Mouse (Mus musculus): ENCODE data around the gene Trnp1. TPM values are rescaled to one million over a fixed set of nuclear protein-coding genes. Genes with fewer than 3 reads are reported as not detected.
A peak's percentile ranks its signal among the peaks of the same experiment; 100 is the strongest.

Gene Trnp1
- polyA plus RNA-seq, 1 experiment from 2014 or later: 6.4 TPM

DNA sequence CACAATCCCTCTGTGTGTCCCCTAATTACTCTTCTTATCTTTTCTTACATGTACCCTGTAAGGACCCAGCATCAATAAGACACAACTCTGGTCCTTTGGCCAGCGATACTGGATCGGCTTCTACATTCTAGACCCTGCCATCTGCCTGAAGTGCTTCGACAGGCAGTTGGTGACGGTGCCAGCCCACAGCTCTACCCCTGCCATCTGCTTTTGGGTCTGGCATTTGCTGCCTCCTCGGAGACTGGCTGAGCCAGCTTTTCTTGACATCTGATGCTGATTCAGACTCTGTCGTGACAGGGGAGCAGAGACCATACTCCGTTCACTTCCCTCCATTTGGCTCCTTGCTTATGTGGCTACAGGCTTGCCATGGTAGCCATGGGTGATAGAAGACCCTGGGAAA is 10.6 kb upstream of the Trnp1 start:
- ATAC-seq (replicated peaks): no peak
- 84% methylated on average over 7 of the region's 7 CpGs for WGBS
- Histone ChIP-seq H3K4me2 (no peak overlapping the region), H3K4me1 (no peaks in the 10 kb centered on the region), H3K9me3 (no peaks in the 10 kb centered on the region), H3K27me3 (replicated peaks) (0 out of 2 replicates have a peak, but pooled peaks cover 2% of the 10 kb centered on the region), H3K9ac (no peak overlapping the region), H3K4me3 (no peak overlapping the region), H3K27ac (no peak overlapping the region), H3K36me3 (replicated peaks) (no peaks in the 10 kb centered on the region)

GRCm38 (mm10) chr4:133506573-133506972 is 8.2 kb upstream of the Trnp1 start:
- Histone ChIP-seq H3K27ac (no peak overlapping the region), H3K9me3 (no peaks in the 10 kb centered on the region), H3K4me1 (no peaks in the 10 kb centered on the region), H3K4me2 (no peak overlapping the region), H3K27me3 (replicated peaks) (peaks cover 11% of the 10 kb centered on the region; the same call in 1 of the 2 replicates), H3K9ac (no peak overlapping the region), H3K36me3 (replicated peaks) (no peaks in the 10 kb centered on the region), H3K4me3 (no peak overlapping the region)
- WGBS: 80% methylated on average over 5 of the region's 5 CpGs
- ATAC-seq (replicated peaks): no peak

- Histone ChIP-seq H3K27me3 (replicated peaks) (peaks cover 27% of the 10 kb centered on the region), H3K36me3 (replicated peaks) (no peaks in the 10 kb centered on the region), H3K9ac (no peak overlapping the region), H3K4me3 (no peak overlapping the region), H3K4me1 (no peaks in the 10 kb centered on the region), H3K4me2 (no peak overlapping the region), H3K27ac (no peak overlapping the region), H3K9me3 (no peaks in the 10 kb centered on the region)
- ATAC-seq (replicated peaks): no peak
- 65% methylated on average over 9 of the region's 9 CpGs for WGBS
Observed at GRCm38 (mm10) chr4:133504755-133505485, 6.6 kb upstream of the Trnp1 start.

DNA sequence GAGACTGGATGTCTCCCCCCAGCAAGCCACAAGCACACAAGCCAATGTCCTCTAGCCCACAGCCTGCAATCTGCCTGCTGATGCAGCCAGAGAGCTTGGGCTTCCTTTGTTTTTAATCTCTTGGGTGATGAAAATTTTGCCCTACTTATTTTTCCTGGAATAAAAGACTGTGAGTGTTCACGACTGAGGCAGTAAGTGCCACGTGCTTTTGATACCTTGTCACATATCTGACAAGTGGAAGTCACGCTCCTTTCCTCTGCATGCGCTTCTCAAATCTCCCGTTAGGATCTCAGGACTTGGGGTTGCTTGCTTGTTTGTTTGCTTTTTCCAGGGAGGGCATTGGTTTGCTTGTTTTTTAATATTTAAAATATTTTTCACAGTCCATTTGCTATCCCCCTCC is 6.0 kb upstream of the Trnp1 start:
- no peak for ATAC-seq (replicated peaks)
- H3K27me3 ChIP-seq (replicated peaks): peaks cover 34% of the 10 kb centered on the region
- no peak overlapping the region for H3K4me2 ChIP-seq
- no peaks in the 10 kb centered on the region for H3K4me1 ChIP-seq
- H3K36me3 ChIP-seq (replicated peaks): no peaks in the 10 kb centered on the region
- WGBS: 53% methylated on average over 5 of the region's 5 CpGs
- H3K9ac ChIP-seq: no peak overlapping the region
- no peak overlapping the region for H3K4me3 ChIP-seq
- H3K9me3 ChIP-seq: no peaks in the 10 kb centered on the region
- H3K27ac ChIP-seq: no peak overlapping the region

GRCm38 (mm10) chr4:133501514-133501913 is 3.2 kb upstream of the Trnp1 start:
- H3K27me3 ChIP-seq (replicated peaks): peaks cover 56% of the 10 kb centered on the region
- 67% methylated on average over 7 of the region's 7 CpGs for WGBS
- no peak overlapping the region for H3K4me3 ChIP-seq
- no peak for ATAC-seq (replicated peaks)
- no peaks in the 10 kb centered on the region for H3K9me3 ChIP-seq
- no peak overlapping the region for H3K27ac ChIP-seq
- no peaks in the 10 kb centered on the region for H3K36me3 ChIP-seq (replicated peaks)
- no peak overlapping the region for H3K4me2 ChIP-seq
- no peak overlapping the region for H3K9ac ChIP-seq
- H3K4me1 ChIP-seq: peaks cover 20% of the 10 kb centered on the region

GRCm38 (mm10) chr4:133497461-133498159 is 740 bp downstream of the Trnp1 start:
- peaks cover 75% of the 10 kb centered on the region for H3K27me3 ChIP-seq (replicated peaks)
- H3K4me1 ChIP-seq: peaks cover 25% of the 10 kb centered on the region
- peak overlapping the region; percentile 67 for H3K4me3 ChIP-seq
- under 1% methylated on average over 65 of the region's 70 CpGs for WGBS
- no peak overlapping the region for H3K27ac ChIP-seq
- H3K4me2 ChIP-seq: peak overlapping the region; percentile 89
- no peaks in the 10 kb centered on the region for H3K9me3 ChIP-seq
- no peaks in the 10 kb centered on the region for H3K36me3 ChIP-seq (replicated peaks)
- peak; percentile 60 for ATAC-seq (replicated peaks)
- peak overlapping the region; percentile 63 for H3K9ac ChIP-seq

DNA sequence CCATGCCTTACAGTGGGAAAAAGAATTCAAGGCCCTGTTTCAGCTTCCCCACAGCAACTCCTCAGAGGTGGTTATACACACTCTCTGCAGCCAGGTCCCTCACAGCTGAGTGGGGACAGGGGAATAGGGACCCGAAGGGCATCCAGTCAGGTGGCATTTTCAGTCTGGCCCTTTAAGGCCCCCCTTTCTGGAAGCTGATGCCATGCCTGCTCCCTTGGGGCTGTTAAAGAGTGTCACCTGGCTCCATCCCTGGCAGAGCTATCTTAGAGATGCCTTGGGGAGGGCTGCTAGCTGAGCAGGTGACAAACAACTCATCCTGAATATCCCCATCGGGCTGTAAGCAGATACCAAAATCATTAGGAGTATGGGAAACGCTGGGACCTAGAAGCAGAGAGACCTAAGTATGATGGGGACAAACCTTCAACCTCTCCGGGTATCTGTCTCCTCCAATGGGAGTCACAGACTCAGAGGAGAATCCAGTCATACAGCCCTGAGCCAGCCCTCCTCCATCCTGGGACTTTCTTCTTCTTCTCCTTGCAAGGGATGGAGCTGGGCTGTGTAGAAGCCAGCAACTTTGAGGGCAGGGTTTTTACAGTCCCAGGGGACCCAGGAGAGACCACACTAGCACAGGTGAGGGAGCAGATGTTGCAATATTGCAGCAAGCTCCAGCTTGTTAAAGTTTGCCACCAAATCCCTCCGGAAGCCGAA is 1.5 kb downstream of the Trnp1 start:
- peak overlapping the region; percentile 67 for H3K4me3 ChIP-seq
- no peak overlapping the region for H3K9ac ChIP-seq
- no peak for ATAC-seq (replicated peaks)
- 29% methylated on average over 6 of the region's 6 CpGs for WGBS
- no peak overlapping the region for H3K27ac ChIP-seq
- H3K9me3 ChIP-seq: no peaks in the 10 kb centered on the region
- peaks cover 25% of the 10 kb centered on the region for H3K4me1 ChIP-seq
- H3K27me3 ChIP-seq (replicated peaks): peaks cover 75% of the 10 kb centered on the region
- peak overlapping the region; percentile 89 for H3K4me2 ChIP-seq
- no peaks in the 10 kb centered on the region for H3K36me3 ChIP-seq (replicated peaks)

DNA sequence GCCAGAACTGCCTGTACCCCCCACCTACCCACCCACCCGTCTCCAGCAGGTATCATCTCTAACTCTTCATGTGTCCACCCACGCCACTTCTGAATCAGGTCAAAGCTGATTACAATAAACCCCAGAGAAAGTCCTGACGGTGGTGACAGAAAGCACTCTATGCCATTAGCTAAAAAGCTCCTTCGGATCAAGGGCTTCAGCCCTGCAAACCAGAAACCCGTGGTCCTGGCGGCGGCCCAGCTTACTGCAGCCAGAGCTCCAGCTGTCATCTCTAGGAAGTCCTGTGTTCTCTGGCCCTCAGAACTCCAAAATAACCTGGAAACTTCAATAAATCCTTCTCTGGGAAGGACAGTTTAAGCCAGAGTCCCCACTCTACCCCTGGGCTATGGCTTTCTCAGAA is 2.6 kb downstream of the Trnp1 start:
- Histone ChIP-seq H3K27me3 (replicated peaks) (peaks cover 63% of the 10 kb centered on the region), H3K4me2 (no peak overlapping the region), H3K36me3 (replicated peaks) (no peaks in the 10 kb centered on the region), H3K4me1 (peaks cover 25% of the 10 kb centered on the region), H3K4me3 (no peak overlapping the region), H3K27ac (no peak overlapping the region), H3K9ac (no peak overlapping the region), H3K9me3 (no peaks in the 10 kb centered on the region)
- no peak for ATAC-seq (replicated peaks)
- WGBS: 22% methylated on average over 7 of the region's 7 CpGs

GRCm38 (mm10) chr4:133494867-133495266 is 3.5 kb downstream of the Trnp1 start:
- H3K4me2 ChIP-seq: no peak overlapping the region
- WGBS: 55% methylated on average over 4 of the region's 4 CpGs
- H3K4me3 ChIP-seq: no peak overlapping the region
- H3K9ac ChIP-seq: no peak overlapping the region
- no peak for ATAC-seq (replicated peaks)
- no peaks in the 10 kb centered on the region for H3K36me3 ChIP-seq (replicated peaks)
- no peak overlapping the region for H3K27ac ChIP-seq
- H3K27me3 ChIP-seq (replicated peaks): peaks cover 55% of the 10 kb centered on the region
- no peaks in the 10 kb centered on the region for H3K9me3 ChIP-seq
- H3K4me1 ChIP-seq: peaks cover 25% of the 10 kb centered on the region

DNA sequence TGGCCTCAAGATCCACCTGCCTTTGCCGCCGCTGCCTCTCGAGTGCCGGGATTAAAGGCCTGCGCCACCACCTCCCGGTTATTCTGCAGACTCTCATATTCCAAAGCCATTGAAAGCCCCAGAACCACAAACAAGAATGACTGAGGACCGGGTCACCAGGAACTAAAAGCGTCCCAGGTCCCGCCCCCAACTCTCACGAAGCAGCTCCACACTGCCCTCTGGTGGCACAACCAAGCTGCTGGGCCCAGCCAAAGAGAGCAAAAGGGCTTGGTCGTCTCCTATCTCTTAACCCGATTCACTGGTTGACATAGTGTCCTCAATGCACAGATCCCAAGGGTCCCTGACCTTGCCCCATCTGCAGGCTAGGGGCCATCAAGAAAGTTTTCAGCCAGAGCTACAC is 3.9 kb downstream of the Trnp1 start:
- H3K9me3 ChIP-seq: no peaks in the 10 kb centered on the region
- peaks cover 25% of the 10 kb centered on the region for H3K4me1 ChIP-seq
- H3K9ac ChIP-seq: no peak overlapping the region
- H3K4me2 ChIP-seq: peak overlapping the region; percentile 54
- H3K4me3 ChIP-seq: peak overlapping the region; percentile 28
- no peaks in the 10 kb centered on the region for H3K36me3 ChIP-seq (replicated peaks)
- H3K27ac ChIP-seq: no peak overlapping the region
- no peak for ATAC-seq (replicated peaks)
- peaks cover 50% of the 10 kb centered on the region for H3K27me3 ChIP-seq (replicated peaks)
- WGBS: under 1% methylated on average over 12 of the region's 12 CpGs

GRCm38 (mm10) chr4:133493895-133494294 is 4.5 kb downstream of the Trnp1 start:
- ATAC-seq (replicated peaks): no peak
- H3K9ac ChIP-seq: no peak overlapping the region
- 19% methylated on average over 11 of the region's 12 CpGs for WGBS
- no peaks in the 10 kb centered on the region for H3K36me3 ChIP-seq (replicated peaks)
- peaks cover 45% of the 10 kb centered on the region for H3K27me3 ChIP-seq (replicated peaks)
- no peak overlapping the region for H3K27ac ChIP-seq
- H3K4me3 ChIP-seq: peak overlapping the region; percentile 28
- H3K9me3 ChIP-seq: no peaks in the 10 kb centered on the region
- H3K4me1 ChIP-seq: peaks cover 24% of the 10 kb centered on the region
- H3K4me2 ChIP-seq: peak overlapping the region; percentile 54

- H3K4me2 ChIP-seq: no peak overlapping the region
- H3K9ac ChIP-seq: no peak overlapping the region
- no peak for ATAC-seq (replicated peaks)
- no peak overlapping the region for H3K27ac ChIP-seq
- H3K4me1 ChIP-seq: peaks cover 8% of the 10 kb centered on the region
- WGBS: 45% methylated on average over 10 of the region's 10 CpGs
- peaks cover 29% of the 10 kb centered on the region for H3K27me3 ChIP-seq (replicated peaks)
- no peaks in the 10 kb centered on the region for H3K9me3 ChIP-seq
- H3K36me3 ChIP-seq (replicated peaks): no peaks in the 10 kb centered on the region
- H3K4me3 ChIP-seq: no peak overlapping the region
Observed at GRCm38 (mm10) chr4:133491800-133492199, 6.5 kb downstream of the Trnp1 start.
